Mouse (Mus musculus): Measurements from ENCODE around the gene Cytip.
A peak's percentile ranks its signal among the peaks of the same experiment; 100 is the strongest.

Gene Cytip

DNA sequence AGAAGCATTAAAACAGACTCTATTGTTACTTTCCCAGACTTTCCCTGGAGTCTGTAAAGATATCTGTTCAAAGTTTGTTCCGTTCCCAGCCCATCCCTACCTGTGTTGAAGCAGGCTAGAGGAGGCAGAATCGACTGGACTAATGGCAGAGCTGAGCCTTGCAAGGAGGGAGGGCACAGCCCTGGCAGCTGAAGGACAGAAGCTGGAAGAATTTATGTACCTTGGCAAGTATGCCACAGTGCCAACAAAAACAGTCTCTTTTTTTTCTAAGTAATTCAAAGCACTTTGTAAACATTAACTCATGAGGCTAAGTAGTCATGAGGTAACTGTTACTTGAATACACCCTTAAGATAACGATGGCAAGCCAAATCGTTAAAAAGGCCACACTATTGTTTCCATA, at the start of gene Cytip:
Cytip (minus strand) TSS at position 187 of the 400 bp plus-strand sequence.
- no peak for DNase-seq (ENCODE audit: low spot score)

DNA sequence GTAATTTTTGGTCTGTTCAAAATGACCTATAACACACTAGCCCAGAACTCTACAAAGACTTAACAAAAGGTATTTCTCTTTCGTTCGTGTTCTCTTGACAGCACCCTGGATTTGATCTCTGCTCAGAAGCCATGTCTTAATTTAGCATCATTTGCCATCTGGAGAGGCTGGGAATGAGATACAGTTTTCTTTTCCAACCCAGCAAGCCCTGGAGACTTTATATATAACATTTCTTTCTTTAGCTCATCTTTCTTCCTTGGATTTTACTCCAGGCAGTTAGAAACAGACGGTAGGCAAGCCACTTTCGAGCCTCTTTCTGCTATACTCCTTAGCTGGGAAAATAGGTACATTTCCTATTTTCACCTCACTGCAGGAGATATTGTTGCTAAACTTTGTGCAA, 45.3 kb upstream of the Cytip start:
- no peak for DNase-seq (ENCODE audit: low spot score)

GRCm38 (mm10) chr2:58237487-58237886, 42.2 kb upstream of the Cytip start:
- DNase-seq (ENCODE audit: low spot score) = no peak

DNA sequence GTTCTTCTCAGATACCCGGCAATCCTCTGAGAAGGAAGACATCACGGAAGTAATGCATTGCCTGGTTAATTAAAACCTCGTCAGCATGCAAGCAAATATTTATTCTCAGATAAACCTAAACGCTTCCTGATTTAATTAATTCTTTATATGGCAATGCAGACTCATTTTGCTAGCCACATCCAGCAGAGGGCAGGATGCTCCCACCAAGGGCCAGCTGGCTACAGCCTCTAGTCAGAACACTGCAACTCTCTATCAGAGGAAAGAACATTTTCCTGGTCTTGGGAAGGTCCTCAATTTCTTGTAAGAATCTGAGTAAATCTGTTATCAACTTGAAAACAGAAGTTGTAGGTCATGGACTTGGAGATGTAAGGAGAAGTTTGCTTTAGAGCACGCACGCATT, 4.1 kb upstream of the Cytip start:
- peak; percentile 44 for DNase-seq (ENCODE audit: low spot score)

GRCm38 (mm10) chr2:58196880-58197279, 1.5 kb upstream of the Cytip start:
- no peak for DNase-seq (ENCODE audit: low spot score)

DNA sequence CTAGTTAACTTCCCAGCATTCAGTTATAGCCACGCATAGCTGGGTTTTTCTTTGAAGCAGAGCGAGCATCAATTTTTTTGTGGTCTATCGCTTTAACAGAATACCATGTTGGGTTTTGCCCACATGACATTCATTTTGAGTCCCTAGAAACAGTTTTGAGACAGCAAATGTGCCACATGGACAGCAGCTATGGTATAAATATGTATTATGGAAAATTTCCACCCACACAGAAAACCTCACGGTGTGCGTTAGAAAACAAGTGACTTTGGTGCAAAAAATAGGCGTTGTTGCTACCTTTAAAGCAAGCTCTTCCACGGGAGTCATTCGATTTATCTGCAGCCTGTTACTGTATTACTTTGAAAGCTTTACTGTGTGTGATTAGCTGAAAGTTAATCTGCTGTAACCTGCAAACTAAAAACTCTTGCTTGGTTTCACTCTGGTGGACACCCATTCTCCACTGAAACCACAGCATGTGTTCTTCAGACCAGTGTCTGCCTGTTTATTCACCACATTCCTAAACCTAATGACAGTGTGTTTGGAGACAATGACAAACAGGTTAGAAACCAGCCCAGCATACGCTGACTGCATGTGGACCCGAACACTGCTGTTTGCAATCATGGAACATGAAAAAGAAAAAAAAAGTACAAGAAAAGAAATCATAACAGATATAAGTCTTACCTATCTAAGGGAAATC, 763 bp downstream of the Cytip start:
- peak; percentile 39 for DNase-seq (ENCODE audit: low spot score)

GRCm38 (mm10) chr2:58192160-58192559, 3.2 kb downstream of the Cytip start:
- no peak for DNase-seq (ENCODE audit: low spot score)

- no peak for DNase-seq (ENCODE audit: low spot score)
These were observed 5.8 kb downstream of the Cytip start for GRCm38 (mm10) chr2:58189501-58189900.

DNA sequence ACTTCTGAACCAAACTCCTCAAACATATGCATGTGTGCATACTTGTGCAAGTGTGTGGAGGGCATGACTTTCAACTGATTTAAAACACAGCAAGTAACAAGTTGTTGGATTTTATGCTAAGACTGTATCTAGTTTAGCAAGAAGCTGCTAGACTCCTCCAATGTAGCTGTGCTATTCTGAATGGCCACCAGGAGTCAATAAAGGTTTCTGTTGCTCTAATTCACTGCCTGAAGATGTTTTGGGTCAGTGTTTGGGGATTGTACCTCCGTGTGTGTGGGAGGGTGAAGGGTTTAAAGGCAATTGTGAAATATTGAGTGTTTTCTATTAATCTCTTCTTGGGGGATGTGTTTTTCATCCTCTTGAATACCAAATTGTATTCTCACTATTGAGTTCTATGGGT, 6.4 kb downstream of the Cytip start:
- DNase-seq (ENCODE audit: low spot score) = peak; percentile 41

GRCm38 (mm10) chr2:58187310-58188051, 7.9 kb downstream of the Cytip start:
- DNase-seq (ENCODE audit: low spot score) = no peak

DNA sequence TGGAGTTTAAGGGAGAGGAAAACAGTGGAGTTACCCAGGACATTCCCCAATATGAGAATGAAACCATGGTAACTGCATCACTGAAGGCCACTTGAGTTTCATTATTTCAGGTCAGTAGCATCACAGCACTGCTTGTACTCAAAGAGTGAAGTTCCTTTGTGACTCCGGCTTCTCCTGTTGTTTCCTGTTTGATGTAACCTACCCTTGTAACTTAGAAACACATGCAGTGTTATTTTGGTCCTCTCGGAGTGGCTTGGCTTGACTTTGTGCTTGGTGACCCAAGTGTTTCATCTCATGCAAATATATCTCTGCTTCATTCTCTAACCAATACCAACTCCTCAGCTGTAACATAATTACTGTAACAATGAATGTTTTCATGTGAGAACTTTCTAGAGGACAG, 11.1 kb downstream of the Cytip start:
- DNase-seq (ENCODE audit: low spot score) = no peak

DNA sequence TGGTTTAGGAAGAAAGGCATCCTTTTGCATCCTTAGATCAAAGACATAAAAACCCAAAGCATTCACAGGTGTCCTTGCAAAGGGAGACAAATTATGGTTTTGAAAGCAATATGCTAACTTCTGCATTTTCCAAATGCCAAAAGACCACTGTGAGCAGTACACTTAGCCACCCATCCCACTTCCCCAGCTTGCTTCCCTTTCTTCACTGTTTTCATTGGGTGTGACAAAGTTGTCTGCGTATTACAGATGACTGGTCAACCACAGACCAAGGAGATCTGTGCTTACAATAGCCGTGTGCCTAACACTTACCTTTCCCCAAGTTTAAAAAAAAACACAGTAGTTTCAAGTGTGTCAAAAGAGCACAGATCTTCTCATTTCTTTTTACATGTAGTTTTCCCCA, 11.7 kb downstream of the Cytip start:
- DNase-seq (ENCODE audit: low spot score) = no peak

DNA sequence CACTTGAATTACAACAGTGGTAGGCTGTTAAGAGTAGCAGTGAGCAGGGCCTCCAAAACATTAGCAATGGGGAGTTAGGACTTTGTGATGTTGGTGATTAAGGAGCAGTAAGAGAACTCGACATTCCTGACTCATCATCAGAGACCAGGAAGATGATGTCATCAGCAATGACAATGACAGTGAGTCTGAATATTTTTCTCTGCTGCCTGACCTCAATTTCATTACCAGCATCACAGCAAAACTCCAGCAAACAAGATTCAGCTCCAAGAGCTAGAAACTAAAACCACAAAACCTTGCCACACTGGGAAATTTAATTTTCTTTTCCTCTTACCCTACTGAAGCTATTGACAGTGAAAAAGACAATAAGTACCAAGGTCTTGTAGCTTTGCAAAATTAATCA, 14.6 kb downstream of the Cytip start:
- DNase-seq (ENCODE audit: low spot score) = no peak

DNA sequence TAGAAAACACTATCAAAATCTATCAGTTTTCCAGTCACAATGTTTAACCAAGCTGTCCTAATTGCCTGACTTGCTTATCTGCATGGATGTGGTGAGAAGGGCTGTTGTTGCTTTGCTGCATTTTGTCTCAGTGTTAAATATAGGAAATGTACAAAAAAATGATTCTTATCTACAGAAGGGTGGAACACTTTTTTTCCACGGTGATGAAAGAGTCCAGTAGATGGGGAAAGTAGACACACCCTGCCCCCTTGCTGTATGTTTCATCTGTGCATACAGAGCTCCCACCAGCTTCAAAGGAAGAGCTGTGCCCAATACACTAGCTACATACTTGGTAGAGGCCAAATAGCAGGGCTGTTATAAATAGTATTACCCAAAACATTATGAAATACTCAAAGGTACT, 16.3 kb downstream of the Cytip start:
- peak; percentile 76 for DNase-seq (ENCODE audit: low spot score)

DNA sequence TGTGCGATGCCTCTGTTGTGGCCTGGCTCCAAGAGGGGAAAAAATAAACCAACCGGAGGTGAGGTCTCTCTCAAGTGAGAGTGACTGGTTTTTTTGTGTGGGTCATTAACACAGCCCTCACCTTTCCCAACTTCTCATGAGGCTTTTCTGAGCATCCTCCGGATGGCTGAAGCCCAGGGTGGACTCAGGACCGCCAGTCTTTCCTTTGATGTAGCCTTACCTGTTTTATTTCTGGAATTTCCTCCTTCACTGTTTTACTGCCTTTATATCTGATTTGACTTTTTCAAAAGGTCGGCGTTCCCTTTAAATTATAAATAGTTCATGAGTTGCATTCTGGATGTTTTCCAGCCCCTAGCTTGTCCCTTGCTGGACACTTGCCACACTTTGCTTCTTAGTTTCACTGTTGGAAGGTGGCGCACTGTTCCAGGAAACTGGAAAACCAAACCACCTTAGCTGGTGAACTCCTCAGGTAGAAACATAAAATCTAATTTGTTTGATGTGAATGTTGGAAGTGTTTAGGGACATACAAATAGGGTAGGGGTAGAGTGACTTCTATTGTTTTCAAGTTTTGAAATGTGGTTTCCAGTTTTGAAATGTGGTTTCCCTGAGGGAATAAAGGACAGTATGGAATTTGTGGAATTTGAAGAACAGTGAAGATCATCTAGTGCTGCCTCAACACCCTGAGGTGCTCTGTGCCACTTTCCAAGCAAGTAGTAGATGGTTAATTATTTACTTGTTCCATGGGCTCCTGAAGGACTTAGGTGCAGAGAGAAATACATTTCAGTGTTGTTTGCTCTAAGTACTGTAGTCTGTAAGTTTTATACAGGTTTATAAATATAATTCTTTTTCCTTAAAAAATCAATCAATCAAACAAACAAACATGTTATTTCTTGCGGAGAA, 19.7 kb downstream of the Cytip start:
- DNase-seq (ENCODE audit: low spot score) = no peak

DNA sequence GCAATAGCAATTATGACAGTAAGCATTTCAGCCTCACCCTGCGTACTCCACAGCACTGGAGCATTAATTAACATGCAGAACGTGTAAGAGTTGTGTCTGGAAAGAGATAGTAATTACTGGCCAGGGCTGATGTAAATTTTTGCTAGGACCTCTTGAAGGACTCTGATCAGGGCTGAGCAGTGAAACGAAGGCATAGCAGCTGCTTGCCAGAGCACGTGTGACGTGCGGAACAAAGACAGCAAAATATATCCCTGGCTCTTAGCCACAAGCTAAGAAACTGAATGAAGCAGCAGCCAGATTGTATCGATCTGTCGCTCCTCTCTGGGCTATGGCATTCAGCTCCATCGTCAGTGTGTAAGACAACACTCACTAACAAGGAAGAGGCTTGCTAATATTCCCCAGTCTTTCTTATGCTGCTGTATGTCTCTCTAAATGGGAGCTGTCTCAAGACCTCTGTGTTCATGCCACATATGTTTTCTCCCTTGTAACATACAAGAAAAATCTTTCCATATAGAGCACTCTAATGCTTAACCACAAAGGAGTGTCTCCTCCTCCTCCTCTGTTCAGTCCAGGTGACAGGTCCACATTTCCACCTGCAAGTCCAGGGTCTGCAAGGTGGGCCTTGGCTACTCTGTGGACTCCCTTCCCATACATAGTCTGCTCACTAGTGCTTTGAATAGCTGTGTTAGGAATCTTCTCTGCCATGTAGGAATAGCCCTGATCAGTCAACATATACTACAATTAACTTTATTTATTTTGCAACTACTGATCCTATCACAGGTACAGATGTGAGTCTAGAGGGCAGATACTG, 20.7 kb downstream of the Cytip start:
- DNase-seq (ENCODE audit: low spot score) = no peak

DNA sequence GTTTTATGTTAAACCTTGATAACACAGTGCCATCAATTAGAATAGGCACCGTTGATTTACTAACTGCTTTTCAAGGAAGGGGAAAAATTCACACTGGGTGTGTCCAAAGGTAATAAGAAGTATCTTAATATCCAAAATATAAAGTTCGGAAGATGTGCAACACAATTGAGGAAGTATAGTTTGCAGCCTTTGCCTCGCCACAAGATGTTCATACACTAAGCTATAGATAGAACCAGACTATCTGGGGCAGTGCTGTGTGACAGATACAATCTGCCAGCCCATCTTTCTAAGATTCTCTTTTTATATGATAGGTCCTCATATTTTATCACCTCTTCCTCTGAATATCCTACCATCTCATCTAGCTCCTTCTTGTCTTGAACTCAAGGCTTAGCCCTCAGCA, 22.4 kb downstream of the Cytip start:
- no peak for DNase-seq (ENCODE audit: low spot score)

GRCm38 (mm10) chr2:58169173-58169572, 26.2 kb downstream of the Cytip start:
- no peak for DNase-seq (ENCODE audit: low spot score)

DNA sequence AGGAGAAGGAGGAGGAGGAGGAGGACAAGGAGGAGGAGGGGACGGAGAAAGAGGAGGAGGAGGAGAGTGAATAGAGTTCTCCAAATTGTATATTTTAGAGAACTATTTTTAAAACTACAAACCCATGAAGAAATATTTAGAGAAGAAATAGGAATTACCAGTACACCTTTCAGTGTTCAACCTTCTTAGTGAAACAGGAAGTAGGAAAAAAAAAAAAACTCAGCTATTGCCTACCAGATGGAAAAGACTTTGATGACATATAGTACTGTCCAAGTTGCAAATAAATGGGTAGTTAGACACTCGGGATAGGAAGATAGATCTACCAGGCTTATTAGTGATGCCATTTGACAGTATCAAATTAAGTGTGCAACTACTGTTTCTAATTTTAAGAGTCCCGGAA, 27.7 kb downstream of the Cytip start:
- no peak for DNase-seq (ENCODE audit: low spot score)

- DNase-seq (ENCODE audit: low spot score) = no peak
These were observed 28.6 kb downstream of the Cytip start for GRCm38 (mm10) chr2:58166764-58167163.

DNA sequence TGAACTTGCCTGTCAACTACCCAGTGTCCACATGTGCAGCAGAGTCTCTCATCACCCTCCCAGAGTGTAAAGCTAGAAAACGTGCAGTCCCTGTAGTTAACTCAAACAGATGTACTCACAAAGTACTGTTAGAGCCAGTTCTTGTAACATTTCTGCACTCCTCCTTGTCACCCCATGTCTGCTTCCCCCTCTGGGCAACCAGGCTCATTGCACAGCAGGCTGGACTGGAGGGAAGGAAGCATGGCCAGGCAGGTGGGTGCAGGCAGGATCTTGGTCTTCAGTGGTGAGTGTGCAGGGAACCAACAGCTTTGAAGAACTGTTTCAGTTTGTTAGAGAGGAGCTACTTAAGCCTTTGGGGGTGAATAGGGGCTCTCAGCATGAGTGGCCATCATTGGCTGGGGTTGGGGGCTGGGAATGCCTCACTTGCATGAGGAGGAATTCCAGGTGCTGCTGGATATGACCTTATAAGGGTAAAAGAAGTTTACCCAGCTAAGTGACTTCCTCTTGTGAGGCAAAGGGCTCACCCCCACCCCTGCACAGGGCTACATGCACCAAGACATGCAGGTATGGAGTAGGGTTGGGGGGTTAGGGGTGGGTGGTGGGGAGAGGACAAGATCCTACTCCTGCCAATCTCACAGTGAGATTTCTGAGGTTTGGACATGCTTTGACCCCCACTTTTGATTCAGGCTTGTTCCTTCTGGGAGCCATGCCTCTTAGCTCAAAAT, 31.7 kb downstream of the Cytip start:
- peak; percentile 65 for DNase-seq (ENCODE audit: low spot score)

Measured in T-cell, adult 2 months (primary cell).